Mouse (Mus musculus): ENCODE results near the gene Fmo5. TPM values are rescaled to one million over a fixed set of nuclear protein-coding genes. Genes with fewer than 3 reads are reported as not detected.

Fmo5 gene
- polyA plus RNA-seq, 1 experiment from 2014 or later: 6.1 TPM

DNA sequence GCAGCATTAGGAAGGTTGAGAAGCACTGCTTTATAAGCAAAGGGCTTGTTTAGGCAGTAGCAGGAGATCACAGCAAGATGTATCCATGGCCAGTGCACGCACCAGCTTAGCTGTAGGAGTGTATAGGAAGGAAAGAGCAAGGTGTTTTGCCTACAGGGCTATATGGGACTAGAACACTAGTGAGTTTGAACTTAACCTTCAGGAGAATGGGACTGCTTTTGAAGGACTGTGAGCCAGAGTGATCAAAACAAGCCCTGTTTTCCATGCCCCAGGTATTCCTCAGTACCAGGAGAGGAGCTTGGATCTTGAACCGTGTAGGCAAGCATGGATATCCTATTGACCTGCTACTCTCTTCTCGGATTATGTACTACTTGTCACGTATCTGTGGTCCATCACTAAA lies 12.8 kb downstream of the Fmo5 start:
- H3K4me1 ChIP-seq (ENCODE audit: insufficient read depth, low read depth, low read length): no peaks in the 10 kb centered on the region

DNA sequence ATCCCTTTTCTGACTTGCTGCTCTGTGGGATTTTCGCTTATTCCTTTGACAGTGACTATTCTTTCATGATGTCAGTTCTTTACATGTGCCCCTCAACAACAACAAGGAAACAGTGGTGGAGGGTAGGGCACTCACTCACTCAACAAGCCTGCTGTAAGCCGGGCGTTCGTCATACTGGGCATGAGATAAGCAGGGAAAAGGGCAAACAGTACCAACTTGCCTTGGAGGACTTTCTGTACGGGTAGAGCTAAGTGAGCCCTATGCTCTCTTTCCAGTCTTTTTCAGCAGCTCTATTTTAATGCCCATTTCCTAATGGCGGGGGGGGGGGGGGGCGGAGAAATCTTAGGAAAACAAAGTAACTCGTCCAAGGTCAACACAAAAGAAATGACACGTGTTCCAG lies 13.4 kb downstream of the Fmo5 start:
- H3K4me2 ChIP-seq (replicated peaks; ENCODE audit: low read depth, low read length): no peak overlapping the region
- no peak for DNase-seq (ENCODE audit: low spot score)
- no peaks in the 10 kb centered on the region for H3K9me3 ChIP-seq (ENCODE audit: low read length)
- H3K4me1 ChIP-seq (ENCODE audit: insufficient read depth, low read depth, low read length): no peaks in the 10 kb centered on the region
- no peaks in the 10 kb centered on the region for H3K27me3 ChIP-seq (replicated peaks; ENCODE audit: insufficient read depth, low read length)
- no peak overlapping the region for H3K27ac ChIP-seq (ENCODE audit: low read length)
- TF ChIP-seq CTCF (IDR thresholded peaks at IDR 0.05): no peak
- TF ChIP-seq EP300 (IDR thresholded peaks at IDR 0.05): no peak
- H3K4me3 ChIP-seq (ENCODE audit: low read depth, low read length): no peak overlapping the region
- WGBS: 68% methylated on average over 9 of the region's 9 CpGs
- no peak for ATAC-seq
- H3K36me3 ChIP-seq (ENCODE audit: insufficient read depth, low read length): no peaks in the 10 kb centered on the region
- H3K9ac ChIP-seq (replicated peaks; ENCODE audit: low read depth): no peak overlapping the region

More for the DNA sequence above, 12.8 kb downstream of the Fmo5 start:
- no peak for DNase-seq (ENCODE audit: low spot score)
- ATAC-seq: no peak
- TF ChIP-seq CTCF (IDR thresholded peaks at IDR 0.05) (no peak), EP300 (IDR thresholded peaks at IDR 0.05) (no peak)
- H3K27me3 ChIP-seq (replicated peaks; ENCODE audit: insufficient read depth, low read length): no peaks in the 10 kb centered on the region
- H3K27ac ChIP-seq (ENCODE audit: low read length): no peak overlapping the region
- no peak overlapping the region for H3K4me3 ChIP-seq (ENCODE audit: low read depth, low read length)
- no peak overlapping the region for H3K4me2 ChIP-seq (replicated peaks; ENCODE audit: low read depth, low read length)
- 94% methylated on average over 4 of the region's 4 CpGs for WGBS
- H3K9ac ChIP-seq (replicated peaks; ENCODE audit: low read depth): no peak overlapping the region
- H3K36me3 ChIP-seq (ENCODE audit: insufficient read depth, low read length): no peaks in the 10 kb centered on the region
- H3K9me3 ChIP-seq (ENCODE audit: low read length): no peaks in the 10 kb centered on the region

DNA sequence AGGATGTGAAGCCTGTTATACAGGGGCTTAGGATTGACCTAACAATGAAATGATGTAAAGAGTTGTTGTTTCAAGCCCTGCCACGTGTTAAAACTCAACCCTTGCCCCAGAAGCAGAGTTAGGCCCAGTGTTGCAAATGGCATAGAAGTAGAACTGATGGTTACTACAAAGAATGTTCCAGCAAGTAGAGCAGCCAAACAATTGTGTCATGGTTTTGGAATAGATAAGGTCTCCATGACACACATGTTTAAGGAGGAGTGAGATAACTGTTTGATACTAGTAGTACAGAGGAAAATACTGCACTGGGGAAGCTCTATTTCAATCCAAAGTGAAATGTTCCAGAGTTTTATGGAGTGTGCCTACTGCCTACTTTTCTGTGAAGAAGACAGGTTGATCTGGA lies 19.9 kb downstream of the Fmo5 start:
- TF ChIP-seq EP300 (IDR thresholded peaks at IDR 0.05) (no peak), CTCF (IDR thresholded peaks at IDR 0.05) (no peak)
- 22% methylated on average over 1 of the region's 1 CpGs for WGBS
- no peak for DNase-seq (ENCODE audit: low spot score)
- Histone ChIP-seq H3K27ac (ENCODE audit: low read length) (no peak overlapping the region), H3K9me3 (ENCODE audit: low read length) (no peaks in the 10 kb centered on the region), H3K4me3 (ENCODE audit: low read depth, low read length) (no peak overlapping the region), H3K9ac (replicated peaks; ENCODE audit: low read depth) (no peak overlapping the region), H3K4me1 (ENCODE audit: insufficient read depth, low read depth, low read length) (no peaks in the 10 kb centered on the region), H3K36me3 (ENCODE audit: insufficient read depth, low read length) (no peaks in the 10 kb centered on the region), H3K4me2 (replicated peaks; ENCODE audit: low read depth, low read length) (no peak overlapping the region), H3K27me3 (replicated peaks; ENCODE audit: insufficient read depth, low read length) (no peaks in the 10 kb centered on the region)
- no peak for ATAC-seq

DNA sequence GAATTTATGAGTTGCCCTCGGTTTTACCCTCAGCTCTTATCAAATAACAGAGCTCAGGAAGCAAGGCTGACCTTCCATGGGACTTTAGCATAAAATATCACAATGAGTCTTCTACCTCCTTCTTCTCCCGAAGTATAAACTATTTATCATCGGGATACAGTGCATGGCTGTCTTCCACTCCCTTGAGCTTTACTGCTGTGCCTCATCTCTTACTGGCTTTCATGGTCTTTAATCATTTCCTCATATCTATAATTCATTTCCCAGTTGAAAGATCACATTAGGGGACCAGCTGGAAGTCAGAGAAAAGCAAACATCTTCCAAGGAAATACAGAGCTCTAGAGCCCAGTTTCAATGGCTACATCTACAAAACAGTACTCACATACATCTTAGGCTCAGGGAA lies 20.4 kb downstream of the Fmo5 start:
- no peak overlapping the region for H3K27ac ChIP-seq (ENCODE audit: low read length)
- no peaks in the 10 kb centered on the region for H3K9me3 ChIP-seq (ENCODE audit: low read length)
- WGBS: 68% methylated on average over 3 of the region's 3 CpGs
- H3K4me2 ChIP-seq (replicated peaks; ENCODE audit: low read depth, low read length): no peak overlapping the region
- H3K9ac ChIP-seq (replicated peaks; ENCODE audit: low read depth): no peak overlapping the region
- no peak overlapping the region for H3K4me3 ChIP-seq (ENCODE audit: low read depth, low read length)
- ATAC-seq (no peak), DNase-seq (ENCODE audit: low spot score) (no peak)
- H3K4me1 ChIP-seq (ENCODE audit: insufficient read depth, low read depth, low read length): no peaks in the 10 kb centered on the region
- no peaks in the 10 kb centered on the region for H3K36me3 ChIP-seq (ENCODE audit: insufficient read depth, low read length)
- no peaks in the 10 kb centered on the region for H3K27me3 ChIP-seq (replicated peaks; ENCODE audit: insufficient read depth, low read length)
- TF ChIP-seq EP300 (IDR thresholded peaks at IDR 0.05) (no peak), CTCF (IDR thresholded peaks at IDR 0.05) (no peak)

DNA sequence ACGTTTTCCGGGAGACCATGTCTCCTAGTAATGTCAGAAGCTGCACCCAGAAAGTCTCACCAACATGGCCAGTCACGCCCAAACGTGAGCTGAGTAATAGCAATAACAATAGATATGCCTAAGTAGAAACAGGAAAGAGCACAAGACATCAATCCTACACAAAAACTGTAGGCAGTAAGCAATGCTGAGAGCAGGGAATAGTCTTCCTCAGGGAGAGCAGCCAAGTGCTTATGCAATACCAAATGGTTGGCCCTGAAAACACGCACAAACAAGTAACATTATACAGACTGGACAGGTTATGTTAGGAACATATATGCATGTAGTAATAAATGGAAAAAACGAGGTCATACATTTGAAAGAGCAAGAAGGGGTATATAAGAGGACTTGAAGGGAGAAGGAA lies 20.9 kb downstream of the Fmo5 start:
- no peak overlapping the region for H3K4me2 ChIP-seq (replicated peaks; ENCODE audit: low read depth, low read length)
- H3K36me3 ChIP-seq (ENCODE audit: insufficient read depth, low read length): no peaks in the 10 kb centered on the region
- 65% methylated on average over 6 of the region's 6 CpGs for WGBS
- TF ChIP-seq CTCF (IDR thresholded peaks at IDR 0.05) (no peak), EP300 (IDR thresholded peaks at IDR 0.05) (no peak)
- H3K9me3 ChIP-seq (ENCODE audit: low read length): no peaks in the 10 kb centered on the region
- no peaks in the 10 kb centered on the region for H3K27me3 ChIP-seq (replicated peaks; ENCODE audit: insufficient read depth, low read length)
- H3K4me3 ChIP-seq (ENCODE audit: low read depth, low read length): no peak overlapping the region
- H3K4me1 ChIP-seq (ENCODE audit: insufficient read depth, low read depth, low read length): no peaks in the 10 kb centered on the region
- ATAC-seq (no peak), DNase-seq (ENCODE audit: low spot score) (no peak)
- no peak overlapping the region for H3K27ac ChIP-seq (ENCODE audit: low read length)
- H3K9ac ChIP-seq (replicated peaks; ENCODE audit: low read depth): no peak overlapping the region

DNA sequence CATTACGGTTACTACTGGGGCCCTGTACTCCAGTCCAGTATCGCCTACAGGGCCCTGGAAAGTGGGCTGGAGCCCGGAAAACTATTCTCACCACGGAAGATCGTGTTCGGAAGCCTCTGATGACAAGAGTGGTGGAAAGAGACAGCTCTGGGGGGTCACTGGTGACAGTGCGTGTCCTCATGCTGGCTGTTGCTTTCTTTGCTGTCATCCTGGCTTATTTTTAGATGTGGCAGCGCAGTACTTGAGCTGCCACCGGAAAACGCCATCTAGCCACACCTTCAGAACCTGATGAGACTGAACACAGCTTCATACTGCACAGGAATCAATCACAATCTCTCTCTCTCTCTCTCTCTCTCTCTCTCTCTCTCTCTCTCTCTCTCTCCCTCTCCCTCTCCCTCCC lies 23.0 kb downstream of the Fmo5 start:
- Histone ChIP-seq H3K4me1 (ENCODE audit: insufficient read depth, low read depth, low read length) (no peaks in the 10 kb centered on the region), H3K4me3 (ENCODE audit: low read depth, low read length) (no peak overlapping the region), H3K27me3 (replicated peaks; ENCODE audit: insufficient read depth, low read length) (no peaks in the 10 kb centered on the region), H3K4me2 (replicated peaks; ENCODE audit: low read depth, low read length) (no peak overlapping the region), H3K27ac (ENCODE audit: low read length) (no peak overlapping the region), H3K9ac (replicated peaks; ENCODE audit: low read depth) (no peak overlapping the region), H3K36me3 (ENCODE audit: insufficient read depth, low read length) (no peaks in the 10 kb centered on the region), H3K9me3 (ENCODE audit: low read length) (no peaks in the 10 kb centered on the region)
- ATAC-seq (no peak), DNase-seq (ENCODE audit: low spot score) (no peak)
- no peak for TF ChIP-seq CTCF (IDR thresholded peaks at IDR 0.05)
- TF ChIP-seq EP300 (IDR thresholded peaks at IDR 0.05): no peak
- 61% methylated on average over 10 of the region's 10 CpGs for WGBS

DNA sequence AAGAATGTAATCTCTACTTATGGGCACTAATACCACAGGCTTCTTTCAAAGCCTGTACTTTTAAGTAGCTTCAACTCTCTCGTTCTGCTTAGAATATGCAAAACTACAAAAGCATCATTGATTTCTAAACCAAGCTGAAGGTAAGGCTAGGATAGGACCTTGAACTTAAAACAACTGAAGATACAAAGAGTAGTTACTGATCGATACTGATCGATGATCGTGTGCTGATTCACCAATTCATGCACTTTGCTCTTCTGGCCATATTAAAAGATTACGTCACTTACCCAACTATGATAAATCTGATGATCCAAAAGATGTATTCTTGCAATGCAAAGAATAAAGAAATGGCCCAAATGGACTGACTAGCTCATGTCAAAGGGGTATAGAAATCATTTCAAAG lies 25.2 kb downstream of the Fmo5 start:
- no peaks in the 10 kb centered on the region for H3K27me3 ChIP-seq (replicated peaks; ENCODE audit: insufficient read depth, low read length)
- H3K4me3 ChIP-seq (ENCODE audit: low read depth, low read length): no peak overlapping the region
- DNase-seq (ENCODE audit: low spot score) (no peak), ATAC-seq (no peak)
- H3K4me1 ChIP-seq (ENCODE audit: insufficient read depth, low read depth, low read length): no peaks in the 10 kb centered on the region
- no peak overlapping the region for H3K27ac ChIP-seq (ENCODE audit: low read length)
- WGBS: 90% methylated on average over 5 of the region's 5 CpGs
- TF ChIP-seq EP300 (IDR thresholded peaks at IDR 0.05) (no peak), CTCF (IDR thresholded peaks at IDR 0.05) (no peak)
- H3K9me3 ChIP-seq (ENCODE audit: low read length): no peaks in the 10 kb centered on the region
- H3K4me2 ChIP-seq (replicated peaks; ENCODE audit: low read depth, low read length): no peak overlapping the region
- no peaks in the 10 kb centered on the region for H3K36me3 ChIP-seq (ENCODE audit: insufficient read depth, low read length)
- H3K9ac ChIP-seq (replicated peaks; ENCODE audit: low read depth): no peak overlapping the region

All from lung, postnatal 0 days (tissue).